Mouse (Mus musculus) bone marrow, adult 2 months (tissue): Measurements from ENCODE around the gene Clasrp.

Experiments
- CTCF ChIP-seq: fragments of 200-500 bp; IDR thresholded peaks from 2 replicates; pipeline ENCODE4 v1.5.1; 2011; ENCODE audit warnings: low read length, control low read depth; ENCODE audit not compliant: control insufficient read depth, insufficient read depth
- POLR2A ChIP-seq: fragments of 200-500 bp; IDR thresholded peaks from 2 replicates; pipeline ENCODE4 v1.6.1; 2011; ENCODE audit warnings: low read depth, mild to moderate bottlenecking, control low read depth, low read length, borderline replicate concordance; ENCODE audit not compliant: control insufficient read depth

- TF ChIP-seq CTCF (no peak), POLR2A (no peak)
Measured at GRCm38 (mm10) chr7:19623433-19623832, 19.1 kb upstream of the Clasrp start.
